Comparison of ENCODE assay signal across 14 mouse cellular contexts in the genomic region with DNA sequence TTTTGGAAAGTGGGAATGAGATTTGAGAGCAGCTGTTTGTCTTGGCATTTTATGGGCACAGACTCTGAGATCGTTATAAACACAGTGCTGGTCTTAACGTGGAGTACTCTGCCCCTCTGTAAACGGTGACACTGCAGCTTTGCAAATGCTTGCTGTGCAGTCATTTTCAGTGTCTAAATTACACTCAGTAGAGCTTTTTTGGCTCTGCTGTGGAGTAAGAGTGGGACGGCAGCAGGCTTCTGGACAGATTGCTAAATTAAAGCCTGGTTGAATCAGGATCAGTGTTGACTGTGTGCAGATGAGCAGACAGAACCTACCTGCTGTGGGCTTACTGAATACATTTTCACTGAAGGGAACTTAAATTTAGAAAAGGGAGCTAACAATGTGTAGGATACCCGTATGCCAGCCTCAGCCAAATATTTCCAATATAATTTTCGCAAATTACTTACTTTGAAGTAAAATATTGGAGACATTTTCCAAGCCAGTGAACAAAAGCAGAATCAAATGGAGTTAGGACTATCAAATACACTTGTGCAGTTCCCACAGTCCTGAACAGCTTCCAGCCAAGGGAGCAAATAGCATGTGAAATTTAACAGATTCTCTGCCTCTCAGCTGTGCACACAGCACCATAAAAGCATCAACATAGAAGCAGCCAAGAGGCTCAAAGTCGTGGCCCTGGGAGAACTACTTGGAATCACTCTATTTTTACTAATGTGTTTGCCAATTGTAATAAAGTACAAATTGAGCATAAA.
A peak's percentile ranks its signal among the peaks of the same experiment; 100 is the strongest.
DNase-seq lines count a peak whose midpoint lies in the region; ATAC-seq and TF ChIP-seq lines count a peak whose summit lies in the region.
"Had no signal": no experiment of that assay in that cellular context is flagged by ENCODE, and none has a peak within 500 bp of the region (broad histone marks: within the 10 kb centered on the region; RNA-seq: fewer than 3 reads in every experiment).

No protein-coding gene starts in this region.

- no peak for TF ChIP-seq CTCF in hindbrain, postnatal 0 days (IDR thresholded peaks at IDR 0.05; ENCODE audit: low read depth)

- no peaks in the 10 kb centered on the region for H3K36me3 ChIP-seq in hindbrain, postnatal 0 days (ENCODE audit: insufficient read depth, low read length)
- H3K36me3 ChIP-seq in hindbrain, embryonic 10.5 days, result no peaks in the 10 kb centered on the region
- no peaks in the 10 kb centered on the region for H3K36me3 ChIP-seq in heart, embryonic 12.5 days
- H3K36me3 ChIP-seq: embryonic facial prominence, embryonic 15.5 days; limb, embryonic 12.5 days; neural tube, embryonic 12.5 days had no signal

- H3K4me2 ChIP-seq in hindbrain, postnatal 0 days (ENCODE audit: low read depth, low read length), result no peak overlapping the region
- no peak overlapping the region for H3K4me2 ChIP-seq in heart, embryonic 12.5 days
- H3K4me2 ChIP-seq: embryonic facial prominence, embryonic 15.5 days; limb, embryonic 12.5 days; neural tube, embryonic 12.5 days had no signal

- no peaks in the 10 kb centered on the region for H3K27me3 ChIP-seq in hindbrain, postnatal 0 days (ENCODE audit: insufficient read depth, low read length)
- no peaks in the 10 kb centered on the region for H3K27me3 ChIP-seq in hindbrain, embryonic 10.5 days (ENCODE audit: insufficient read depth, poor library complexity, severe bottlenecking)
- H3K27me3 ChIP-seq in heart, embryonic 12.5 days (replicated peaks), result no peaks in the 10 kb centered on the region
- H3K27me3 ChIP-seq: embryonic facial prominence, embryonic 15.5 days; limb, embryonic 12.5 days; neural tube, embryonic 12.5 days had no signal

- no peak overlapping the region for H3K4me3 ChIP-seq in hindbrain, postnatal 0 days (ENCODE audit: low read length)
- H3K4me3 ChIP-seq in hindbrain, embryonic 10.5 days, result no peak overlapping the region
- H3K4me3 ChIP-seq in heart, embryonic 12.5 days, result no peak overlapping the region
- H3K4me3 ChIP-seq: embryonic facial prominence, embryonic 15.5 days; limb, embryonic 12.5 days; neural tube, embryonic 12.5 days had no signal

- H3K9ac ChIP-seq in hindbrain, postnatal 0 days (replicated peaks; ENCODE audit: low read length), result no peak overlapping the region
- no peak overlapping the region for H3K9ac ChIP-seq in heart, embryonic 12.5 days
- H3K9ac ChIP-seq: embryonic facial prominence, embryonic 15.5 days; limb, embryonic 12.5 days; neural tube, embryonic 12.5 days had no signal

- DNase-seq in hindbrain, postnatal 0 days (ENCODE audit: low spot score), result peak; percentile 43
- DNase-seq in hindbrain, embryonic 10.5 days (ENCODE audit: low spot score), result no peak
- DNase-seq in frontal cortex, postnatal 10 days (ENCODE audit: low spot score in 2 of 2), result peak; percentile 17 to 20
- peak; percentile 41 to 80 for DNase-seq in layer of hippocampus, postnatal 14 days (ENCODE audit: low spot score in 2 of 2)
- DNase-seq in right cerebral cortex, adult 18-20 months, result peak; percentile 70
- DNase-seq in adrenal gland, adult (ENCODE audit: inconsistent age in 2 of 2, low spot score in 1 of 2), result no peak
- no peak for DNase-seq in adrenal gland, postnatal 10 days
- DNase-seq: cerebellum, adult 11-12 months; gastrocnemius, postnatal 14 days; heart, postnatal 4 days had no signal

- 43% methylated on average over 7 of the region's 7 CpGs for WGBS in hindbrain, postnatal 0 days
- 85% methylated on average over 7 of the region's 7 CpGs for WGBS in hindbrain, embryonic 10.5 days
- 68% methylated on average over 7 of the region's 7 CpGs for WGBS in heart, embryonic 12.5 days

- no peaks in the 10 kb centered on the region for H3K9me3 ChIP-seq in hindbrain, postnatal 0 days (ENCODE audit: low read length)
- no peaks in the 10 kb centered on the region for H3K9me3 ChIP-seq in hindbrain, embryonic 10.5 days
- H3K9me3 ChIP-seq in heart, embryonic 12.5 days (replicated peaks), result no peaks in the 10 kb centered on the region
- H3K9me3 ChIP-seq: embryonic facial prominence, embryonic 15.5 days; limb, embryonic 12.5 days; neural tube, embryonic 12.5 days had no signal

- peak overlapping the region; percentile 61 for H3K27ac ChIP-seq in hindbrain, postnatal 0 days
- H3K27ac ChIP-seq in hindbrain, embryonic 10.5 days, result no peak overlapping the region
- no peak overlapping the region for H3K27ac ChIP-seq in heart, embryonic 12.5 days (ENCODE audit: poor library complexity, severe bottlenecking)
- H3K27ac ChIP-seq: embryonic facial prominence, embryonic 15.5 days; limb, embryonic 12.5 days; neural tube, embryonic 12.5 days had no signal

- H3K4me1 ChIP-seq in hindbrain, postnatal 0 days (ENCODE audit: insufficient read depth, low read length), result 0 out of 2 replicates have a peak, but pooled peaks cover 6% of the 10 kb centered on the region
- no peaks in the 10 kb centered on the region for H3K4me1 ChIP-seq in hindbrain, embryonic 10.5 days (replicated peaks)
- no peaks in the 10 kb centered on the region for H3K4me1 ChIP-seq in heart, embryonic 12.5 days (replicated peaks)
- H3K4me1 ChIP-seq: embryonic facial prominence, embryonic 15.5 days; neural tube, embryonic 12.5 days had no signal

- ATAC-seq in hindbrain, postnatal 0 days, result 0 out of 2 replicates have a peak, but pooled peaks have one; percentile 49
- no peak for ATAC-seq in heart, embryonic 12.5 days (ENCODE audit: insufficient number of reproducible peaks, low FRiP score)

Comparison
In these comparisons a context has a peak if more than half of its experiments do, and no peak if none do; other contexts are left out.
1. DNase-seq: peak in hindbrain, postnatal 0 days (single experiment), frontal cortex, postnatal 10 days (2 of 2), layer of hippocampus, postnatal 14 days (2 of 2) and right cerebral cortex, adult 18-20 months (single experiment); none in hindbrain, embryonic 10.5 days (single experiment), adrenal gland, adult (0 of 2) and adrenal gland, postnatal 10 days (single experiment).